Mouse (Mus musculus): ENCODE measurements around the gene Prps1l1. TPM values are rescaled to one million over a fixed set of nuclear protein-coding genes. Genes with fewer than 3 reads are reported as not detected.

The Prps1l1 gene
- polyA plus RNA-seq, 1 experiment from 2014 or later: not detected

DNA sequence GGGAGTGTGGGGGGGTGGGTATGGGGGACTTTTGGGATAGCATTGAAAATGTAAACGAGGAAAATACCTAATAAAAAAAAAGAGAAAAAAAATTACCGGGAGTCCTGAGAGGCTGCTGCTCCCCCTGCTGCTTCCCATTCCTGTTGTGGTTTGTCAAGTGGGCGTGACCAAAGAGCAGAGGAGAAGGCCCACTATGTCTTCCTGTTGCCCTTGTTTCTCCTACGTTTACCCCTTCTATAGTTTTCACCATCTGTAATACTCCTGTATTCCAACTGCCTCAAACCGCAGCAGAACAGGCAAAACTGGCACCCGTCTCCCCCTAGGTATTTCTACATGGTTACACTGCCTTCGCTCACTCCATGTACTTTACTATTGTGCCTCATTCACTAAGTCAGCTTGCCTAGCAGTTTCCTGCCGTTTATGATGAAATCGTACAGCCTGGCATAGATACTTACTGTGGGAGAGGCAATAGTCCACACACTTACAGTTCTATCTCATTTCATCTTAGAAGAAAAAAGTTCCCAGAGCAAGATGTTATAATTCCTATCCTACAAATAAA, 34.2 kb downstream of the Prps1l1 start:
- no peak overlapping the region for H3K9ac ChIP-seq (replicated peaks; ENCODE audit: low read depth)
- DNase-seq (ENCODE audit: low spot score) (no peak), ATAC-seq (no peak)
- H3K4me2 ChIP-seq (replicated peaks; ENCODE audit: low read depth, low read length): no peak overlapping the region
- H3K27ac ChIP-seq (ENCODE audit: low read length): no peak overlapping the region
- no peak for TF ChIP-seq CTCF (IDR thresholded peaks at IDR 0.05)
- no peak for TF ChIP-seq EP300 (IDR thresholded peaks at IDR 0.05)
- no peaks in the 10 kb centered on the region for H3K36me3 ChIP-seq (ENCODE audit: insufficient read depth, low read length)
- H3K27me3 ChIP-seq (replicated peaks; ENCODE audit: insufficient read depth, low read length): no peaks in the 10 kb centered on the region
- H3K9me3 ChIP-seq (ENCODE audit: low read length): no peaks in the 10 kb centered on the region
- H3K4me1 ChIP-seq (ENCODE audit: insufficient read depth, low read depth, low read length): no peaks in the 10 kb centered on the region
- WGBS: 74% methylated on average over 9 of the region's 9 CpGs
- H3K4me3 ChIP-seq (ENCODE audit: low read depth, low read length): no peak overlapping the region

DNA sequence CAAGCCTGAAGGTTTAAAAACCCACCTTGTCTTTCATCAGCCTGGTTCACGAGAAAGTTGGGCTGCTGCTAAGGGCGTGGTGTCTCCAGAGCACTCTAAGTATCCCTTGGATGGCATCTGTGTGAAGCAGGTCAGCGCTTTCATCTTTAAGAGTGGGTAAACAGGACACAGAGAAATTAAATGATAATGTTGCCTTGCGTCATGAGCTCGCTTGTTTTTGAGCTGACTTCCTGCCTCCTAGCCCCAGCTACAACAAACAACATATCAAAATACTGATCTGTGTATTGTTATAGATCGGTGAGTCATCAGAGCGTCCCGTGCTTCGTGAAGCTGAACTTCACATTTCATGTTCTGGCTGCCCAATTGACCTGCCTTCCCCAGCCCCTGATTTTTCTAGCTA, 36.7 kb downstream of the Prps1l1 start:
- peak; percentile 84 for ATAC-seq
- H3K36me3 ChIP-seq (ENCODE audit: insufficient read depth, low read length): no peaks in the 10 kb centered on the region
- H3K4me1 ChIP-seq (ENCODE audit: insufficient read depth, low read depth, low read length): no peaks in the 10 kb centered on the region
- H3K4me3 ChIP-seq (ENCODE audit: low read depth, low read length): no peak overlapping the region
- H3K9me3 ChIP-seq (ENCODE audit: low read length): no peaks in the 10 kb centered on the region
- WGBS: 60% methylated on average over 9 of the region's 9 CpGs
- H3K9ac ChIP-seq (replicated peaks; ENCODE audit: low read depth): no peak overlapping the region
- TF ChIP-seq CTCF (IDR thresholded peaks at IDR 0.05) (no peak), EP300 (IDR thresholded peaks at IDR 0.05) (peak; percentile 99)
- H3K4me2 ChIP-seq (replicated peaks; ENCODE audit: low read depth, low read length): no peak overlapping the region
- peak; percentile 57 for DNase-seq (ENCODE audit: low spot score)
- H3K27ac ChIP-seq (ENCODE audit: low read length): no peak overlapping the region
- H3K27me3 ChIP-seq (replicated peaks; ENCODE audit: insufficient read depth, low read length): no peaks in the 10 kb centered on the region

DNA sequence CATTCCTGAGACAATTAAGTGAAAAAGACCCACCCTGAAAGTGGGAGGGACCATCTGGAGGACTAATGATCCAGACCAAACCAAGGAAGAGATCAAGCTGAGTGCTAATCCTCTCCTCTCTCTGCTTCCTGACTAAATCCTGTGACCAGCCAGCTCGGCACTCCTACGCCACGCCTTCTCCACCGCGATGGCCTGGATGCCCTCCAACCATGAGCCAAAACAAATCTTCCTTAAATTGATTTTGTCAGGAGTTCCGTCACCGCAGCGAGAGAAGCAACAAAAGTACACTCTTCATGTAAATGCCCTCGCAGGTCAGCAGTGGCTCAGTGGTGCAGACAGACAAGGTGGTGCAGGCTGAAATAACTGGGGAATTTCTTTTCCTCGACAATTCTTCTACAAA, 37.5 kb downstream of the Prps1l1 start:
- Histone ChIP-seq H3K27ac (ENCODE audit: low read length) (no peak overlapping the region), H3K4me3 (ENCODE audit: low read depth, low read length) (no peak overlapping the region), H3K27me3 (replicated peaks; ENCODE audit: insufficient read depth, low read length) (no peaks in the 10 kb centered on the region), H3K36me3 (ENCODE audit: insufficient read depth, low read length) (no peaks in the 10 kb centered on the region), H3K9ac (replicated peaks; ENCODE audit: low read depth) (no peak overlapping the region), H3K4me2 (replicated peaks; ENCODE audit: low read depth, low read length) (no peak overlapping the region), H3K4me1 (ENCODE audit: insufficient read depth, low read depth, low read length) (no peaks in the 10 kb centered on the region), H3K9me3 (ENCODE audit: low read length) (no peaks in the 10 kb centered on the region)
- ATAC-seq: peak; percentile 40
- TF ChIP-seq EP300 (IDR thresholded peaks at IDR 0.05): no peak
- TF ChIP-seq CTCF (IDR thresholded peaks at IDR 0.05): no peak
- 43% methylated on average over 10 of the region's 10 CpGs for WGBS
- peak; percentile 16 for DNase-seq (ENCODE audit: low spot score)

DNA sequence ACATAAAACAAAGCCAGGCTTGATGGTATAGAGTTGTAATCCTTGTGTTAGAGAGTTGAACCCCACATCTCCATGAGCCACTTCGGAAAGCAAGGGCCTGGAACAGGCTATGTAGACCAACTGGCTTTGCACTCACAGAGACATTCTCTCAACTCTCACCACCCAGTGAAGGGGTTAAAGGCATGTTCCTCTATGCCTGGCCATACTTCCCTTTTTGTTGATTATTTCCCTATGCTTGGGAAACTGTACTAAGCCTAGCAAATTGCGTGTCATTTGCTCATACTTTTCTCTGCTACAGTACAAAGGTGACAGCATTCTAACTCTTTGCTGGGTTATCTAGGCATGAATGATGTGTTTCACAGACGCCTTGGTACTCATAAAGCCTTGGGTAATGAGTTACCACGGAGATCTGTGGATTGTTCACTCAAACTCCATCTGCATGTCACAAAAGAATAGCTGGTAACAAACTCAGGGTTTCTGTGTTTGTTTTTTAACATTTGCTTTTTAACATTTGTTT, 41.4 kb downstream of the Prps1l1 start:
- Histone ChIP-seq H3K4me1 (ENCODE audit: insufficient read depth, low read depth, low read length) (no peaks in the 10 kb centered on the region), H3K36me3 (ENCODE audit: insufficient read depth, low read length) (no peaks in the 10 kb centered on the region), H3K27ac (ENCODE audit: low read length) (no peak overlapping the region), H3K9ac (replicated peaks; ENCODE audit: low read depth) (no peak overlapping the region), H3K27me3 (replicated peaks; ENCODE audit: insufficient read depth, low read length) (no peaks in the 10 kb centered on the region), H3K4me3 (ENCODE audit: low read depth, low read length) (no peak overlapping the region), H3K9me3 (ENCODE audit: low read length) (no peaks in the 10 kb centered on the region), H3K4me2 (replicated peaks; ENCODE audit: low read depth, low read length) (no peak overlapping the region)
- no peak for TF ChIP-seq EP300 (IDR thresholded peaks at IDR 0.05)
- no peak for TF ChIP-seq CTCF (IDR thresholded peaks at IDR 0.05)
- WGBS: 67% methylated on average over 4 of the region's 4 CpGs
- ATAC-seq (no peak), DNase-seq (ENCODE audit: low spot score) (peak; percentile 23)

DNA sequence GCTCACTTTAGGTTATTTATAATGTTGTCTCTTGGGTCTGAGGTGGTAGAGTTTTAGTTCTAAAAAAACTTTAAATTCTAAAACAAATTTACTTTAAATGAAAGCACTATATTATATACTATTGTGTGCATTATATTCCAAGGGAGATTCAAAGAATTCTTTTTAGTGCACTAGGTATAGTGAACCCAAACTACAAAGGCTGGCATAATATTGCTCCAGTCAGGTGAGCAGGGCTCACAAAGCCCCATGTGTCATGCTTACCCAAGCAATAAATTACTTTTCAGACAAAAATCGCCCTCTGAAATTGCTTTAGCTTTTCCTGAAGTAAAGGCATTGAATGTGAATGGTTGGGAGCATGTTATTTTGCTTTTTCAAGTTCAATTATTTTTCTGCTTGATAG, 43.0 kb downstream of the Prps1l1 start:
- no peaks in the 10 kb centered on the region for H3K36me3 ChIP-seq (ENCODE audit: insufficient read depth, low read length)
- no peak overlapping the region for H3K9ac ChIP-seq (replicated peaks; ENCODE audit: low read depth)
- no peaks in the 10 kb centered on the region for H3K9me3 ChIP-seq (ENCODE audit: low read length)
- H3K4me1 ChIP-seq (ENCODE audit: insufficient read depth, low read depth, low read length): no peaks in the 10 kb centered on the region
- no peak overlapping the region for H3K4me2 ChIP-seq (replicated peaks; ENCODE audit: low read depth, low read length)
- DNase-seq (ENCODE audit: low spot score): no peak
- H3K27ac ChIP-seq (ENCODE audit: low read length): no peak overlapping the region
- TF ChIP-seq CTCF (IDR thresholded peaks at IDR 0.05): no peak
- TF ChIP-seq EP300 (IDR thresholded peaks at IDR 0.05): no peak
- H3K27me3 ChIP-seq (replicated peaks; ENCODE audit: insufficient read depth, low read length): no peaks in the 10 kb centered on the region
- no peak for ATAC-seq
- H3K4me3 ChIP-seq (ENCODE audit: low read depth, low read length): no peak overlapping the region
- WGBS: 60% methylated on average over 1 of the region's 1 CpGs

Other genes starting within 250 kb of the Prps1l1 start
- 5.1 and 6.0 TPM in 2 replicates for gene Hdac9, start 67.7 kb upstream of the Prps1l1 start, polyA plus RNA-seq (2015; fragmentation: Nextera tagmentation; extraction: Ambion mirVana)
- 36.3 and 39.1 TPM in 2 replicates for gene Snx13, start 62.4 kb downstream of the Prps1l1 start, polyA plus RNA-seq (2015; fragmentation: Nextera tagmentation; extraction: Ambion mirVana)